Mouse (Mus musculus) intestine, embryonic 16.5 days (tissue): Measurements from ENCODE around the gene Tiprl. TPM values are rescaled to one million over a fixed set of nuclear protein-coding genes. Genes with fewer than 3 reads are reported as not detected.
A peak's percentile ranks its signal among the peaks of the same experiment; 100 is the strongest.

ENCODE experiments used
- ATAC-seq: fragments of 200-750 bp; cut with Nextera tagmentation; 2 replicates; pipeline ENCODE4 v1.8.0; 2017; ENCODE audit warnings: moderate TSS enrichment, moderate library complexity
- H3K27ac ChIP-seq: fragments of 300-500 bp; sonication (generic); 2 replicates; pipeline ENCODE4 v1.5.1; 2014; ENCODE audit warnings: mild to moderate bottlenecking, low read length
- H3K27me3 ChIP-seq: fragments of 300-500 bp; sonication (generic); replicated peaks from 2 replicates; pipeline ENCODE4 v1.6.1; 2014; ENCODE audit warnings: low read length, control low read depth, mixed read lengths; ENCODE audit not compliant: control insufficient read depth, insufficient read depth
- H3K36me3 ChIP-seq: fragments of 300-500 bp; sonication (generic); 2 replicates; pipeline ENCODE4 v1.6.1; 2014; ENCODE audit warnings: low read length, control low read depth; ENCODE audit not compliant: control insufficient read depth, insufficient read depth
- H3K4me1 ChIP-seq: fragments of 300-500 bp; sonication (generic); 2 replicates; pipeline ENCODE4 v1.6.1; 2014; ENCODE audit warnings: low read length, control low read depth, mixed read lengths; ENCODE audit not compliant: control insufficient read depth, insufficient read depth
- H3K4me2 ChIP-seq: fragments of 300-500 bp; sonication (generic); 2 replicates; pipeline ENCODE4 v1.6.1; 2014; ENCODE audit warnings: low read depth, low read length, control low read depth
- H3K4me3 ChIP-seq: fragments of 300-500 bp; sonication (generic); 2 replicates; pipeline ENCODE4 v1.5.1; 2014; ENCODE audit warnings: mild to moderate bottlenecking, low read length
- H3K9ac ChIP-seq: fragments of 300-500 bp; sonication (generic); 2 replicates; pipeline ENCODE4 v1.6.1; 2014; ENCODE audit warnings: low read depth, low read length
- H3K9me3 ChIP-seq: fragments of 300-500 bp; sonication (generic); 2 replicates; pipeline ENCODE4 v1.6.1; 2016; ENCODE audit warnings: low read length, control low read depth; ENCODE audit not compliant: control insufficient read depth
- WGBS: fragments of 180-500 bp; shearing (Covaris S2); extraction: QIAGEN DNeasy Blood & Tissue Kit; methylation state at CpG from one replicate; pipeline ENCODE4 v1.1.7; 2014; 5-methylcytosine and 5-hydroxymethylcytosine counted together
- polyA plus RNA-seq: library from polyadenylated mRNA; unstranded; fragments of >200 nt; fragmentation: Nextera tagmentation; extraction: Ambion mirVana; gene quantifications from 2 replicates; pipeline ENCODE4 v1.2.1, GENCODE M21; 2015

Gene Tiprl
- polyA plus RNA-seq, 1 experiment from 2014 or later = 83.9 TPM

DNA sequence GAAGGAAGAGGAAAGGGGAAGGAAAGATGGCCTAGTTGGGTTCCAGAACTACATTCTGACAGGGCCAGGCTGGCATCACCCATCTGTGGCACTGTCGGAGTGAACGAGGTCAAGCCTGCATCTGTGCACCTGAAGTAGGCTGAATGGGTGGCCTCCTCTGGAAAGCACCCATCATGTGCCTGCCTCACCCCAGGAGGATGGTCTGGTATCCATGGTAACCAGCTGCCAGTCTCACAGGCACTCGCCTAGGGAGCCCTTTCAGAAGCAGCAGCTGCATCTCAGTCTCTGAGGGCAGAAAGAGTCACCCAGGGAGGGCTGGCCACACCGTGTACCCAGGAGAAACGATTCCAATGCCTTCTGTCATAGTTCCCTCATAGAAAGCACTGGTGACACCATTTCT lies 49.4 kb downstream of the Tiprl start:
- no peak overlapping the region for H3K4me3 ChIP-seq
- no peak overlapping the region for H3K4me2 ChIP-seq
- H3K27ac ChIP-seq = no peak overlapping the region
- no peaks in the 10 kb centered on the region for H3K9me3 ChIP-seq
- ATAC-seq = no peak
- H3K36me3 ChIP-seq = no peaks in the 10 kb centered on the region
- H3K4me1 ChIP-seq = peaks cover 13% of the 10 kb centered on the region
- no peaks in the 10 kb centered on the region for H3K27me3 ChIP-seq
- no peak overlapping the region for H3K9ac ChIP-seq
- 72% methylated on average over 5 of the region's 5 CpGs for WGBS

DNA sequence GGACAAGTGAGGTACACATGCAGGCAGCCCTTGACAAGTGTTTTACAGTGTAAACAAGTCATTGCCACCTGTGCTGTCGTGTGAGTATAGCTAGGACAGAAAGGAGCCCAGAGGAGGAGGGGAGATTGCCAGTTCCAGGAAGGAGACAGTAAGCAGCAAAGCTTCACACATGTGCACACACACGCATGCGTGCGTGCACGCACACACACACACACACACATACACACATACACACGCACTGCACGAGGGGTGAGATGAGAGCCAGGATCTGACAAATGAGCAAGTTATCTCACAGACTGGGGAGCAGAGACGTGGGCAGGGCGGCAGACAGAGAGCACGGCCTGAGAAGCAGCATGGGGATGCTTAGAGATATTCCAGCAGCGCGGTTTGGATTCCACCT lies 50.3 kb downstream of the Tiprl start:
- Histone ChIP-seq H3K9ac (no peak overlapping the region), H3K4me2 (no peak overlapping the region), H3K27me3 (no peaks in the 10 kb centered on the region), H3K36me3 (no peaks in the 10 kb centered on the region), H3K4me1 (peaks cover 13% of the 10 kb centered on the region), H3K9me3 (no peaks in the 10 kb centered on the region), H3K4me3 (no peak overlapping the region), H3K27ac (no peak overlapping the region)
- 85% methylated on average over 12 of the region's 12 CpGs for WGBS
- no peak for ATAC-seq

DNA sequence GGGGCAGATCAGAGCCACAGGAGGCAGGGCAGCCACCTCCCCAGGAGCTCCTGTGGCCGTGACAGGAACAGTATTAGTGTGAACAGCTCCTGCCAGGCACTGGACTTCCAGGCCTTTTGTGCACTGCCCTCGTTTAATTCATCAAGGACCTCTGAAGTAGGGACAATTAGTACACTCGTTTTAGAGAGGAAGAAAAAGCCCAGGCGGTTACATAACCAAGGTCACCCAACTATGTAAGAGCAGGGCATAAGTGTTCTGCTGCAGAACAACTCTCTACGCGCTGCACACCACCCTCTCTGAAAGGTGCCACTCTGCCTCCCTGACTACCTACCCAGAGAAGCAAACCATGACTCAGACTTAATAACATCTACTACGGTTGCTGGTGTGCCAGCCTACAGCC lies 51.7 kb downstream of the Tiprl start:
- Histone ChIP-seq H3K9ac (no peak overlapping the region), H3K4me1 (peaks cover 13% of the 10 kb centered on the region), H3K4me3 (no peak overlapping the region), H3K27me3 (no peaks in the 10 kb centered on the region), H3K9me3 (no peaks in the 10 kb centered on the region), H3K4me2 (no peak overlapping the region), H3K36me3 (no peaks in the 10 kb centered on the region), H3K27ac (no peak overlapping the region)
- ATAC-seq = no peak
- WGBS = 78% methylated on average over 7 of the region's 7 CpGs

DNA sequence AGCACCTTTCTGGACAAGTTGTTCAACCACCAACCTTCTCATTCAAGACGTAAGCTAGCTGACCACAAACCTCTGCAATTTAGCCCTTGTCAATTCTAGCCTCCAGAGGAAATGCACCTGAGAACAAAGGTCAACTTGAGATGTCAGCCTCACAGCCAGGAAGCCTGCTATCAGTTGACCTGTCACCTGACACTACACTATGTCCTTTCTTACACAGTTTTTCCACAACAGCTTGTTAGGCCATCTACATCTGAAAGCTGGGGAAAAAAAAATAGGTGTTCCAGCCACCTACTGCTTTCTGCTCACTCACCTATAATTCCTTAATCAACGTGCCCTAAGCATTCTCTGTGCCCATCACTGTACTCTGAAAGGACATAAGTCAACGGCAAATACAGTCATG lies 52.6 kb downstream of the Tiprl start:
- H3K9me3 ChIP-seq = no peaks in the 10 kb centered on the region
- H3K4me1 ChIP-seq = peaks cover 8% of the 10 kb centered on the region
- no peak overlapping the region for H3K9ac ChIP-seq
- H3K4me2 ChIP-seq = no peak overlapping the region
- H3K27ac ChIP-seq = no peak overlapping the region
- H3K27me3 ChIP-seq = no peaks in the 10 kb centered on the region
- WGBS = 81% methylated on average over 3 of the region's 3 CpGs
- ATAC-seq = no peak
- H3K36me3 ChIP-seq = no peaks in the 10 kb centered on the region
- no peak overlapping the region for H3K4me3 ChIP-seq

DNA sequence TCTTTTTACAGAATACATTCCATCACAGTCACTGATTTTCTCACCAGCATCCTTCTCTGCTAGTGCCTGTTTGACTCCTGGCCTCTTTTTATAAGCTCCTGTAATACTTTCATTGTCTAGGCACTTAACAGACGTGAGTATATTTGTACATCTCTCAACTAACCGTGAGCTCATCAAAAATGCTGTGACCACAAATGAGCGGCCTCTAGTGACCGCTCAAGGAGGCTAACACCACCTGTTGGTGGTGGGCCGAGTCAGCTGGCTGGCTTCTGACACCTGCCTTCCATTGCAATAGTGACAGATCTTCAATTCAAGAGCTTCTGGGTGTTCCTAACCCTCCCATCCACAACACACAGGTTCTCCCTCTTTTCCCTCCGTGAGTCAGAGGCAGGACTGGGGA lies 53.4 kb downstream of the Tiprl start:
- WGBS = 71% methylated on average over 6 of the region's 6 CpGs
- H3K4me3 ChIP-seq = no peak overlapping the region
- peaks cover 3% of the 10 kb centered on the region; the same call in 1 of the 2 replicates for H3K4me1 ChIP-seq

DNA sequence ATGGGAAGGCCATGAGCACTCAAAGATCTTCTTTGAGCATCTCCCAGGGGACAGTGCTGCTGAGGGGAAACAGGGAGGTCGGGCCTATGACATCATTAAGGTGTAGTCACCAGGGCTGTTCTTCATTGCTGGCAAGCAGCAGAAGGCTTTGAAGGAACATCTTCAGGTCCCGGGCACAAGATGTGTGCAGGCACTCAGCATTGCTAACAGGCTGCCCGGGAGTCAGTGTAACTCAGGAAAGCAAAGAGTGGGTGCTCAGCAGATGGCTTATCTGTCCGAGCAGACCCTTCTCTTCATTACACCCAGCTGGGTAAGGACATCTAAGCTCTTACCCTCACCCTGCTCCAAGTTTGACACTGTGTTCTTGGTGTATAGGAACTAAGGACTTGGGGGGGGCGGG lies 57.5 kb downstream of the Tiprl start:
- no peak overlapping the region for H3K27ac ChIP-seq
- H3K4me1 ChIP-seq = peaks cover 2% of the 10 kb centered on the region; the same call in 1 of the 2 replicates
- no peak overlapping the region for H3K9ac ChIP-seq
- 81% methylated on average over 5 of the region's 5 CpGs for WGBS
- H3K4me2 ChIP-seq = no peak overlapping the region
- no peaks in the 10 kb centered on the region for H3K36me3 ChIP-seq
- no peak for ATAC-seq
- H3K9me3 ChIP-seq = no peaks in the 10 kb centered on the region
- no peaks in the 10 kb centered on the region for H3K27me3 ChIP-seq
- H3K4me3 ChIP-seq = no peak overlapping the region

More for the DNA sequence above, 53.4 kb downstream of the Tiprl start:
- no peaks in the 10 kb centered on the region for H3K36me3 ChIP-seq
- no peaks in the 10 kb centered on the region for H3K9me3 ChIP-seq
- no peaks in the 10 kb centered on the region for H3K27me3 ChIP-seq
- no peak for ATAC-seq
- no peak overlapping the region for H3K4me2 ChIP-seq
- H3K9ac ChIP-seq = no peak overlapping the region
- no peak overlapping the region for H3K27ac ChIP-seq

DNA sequence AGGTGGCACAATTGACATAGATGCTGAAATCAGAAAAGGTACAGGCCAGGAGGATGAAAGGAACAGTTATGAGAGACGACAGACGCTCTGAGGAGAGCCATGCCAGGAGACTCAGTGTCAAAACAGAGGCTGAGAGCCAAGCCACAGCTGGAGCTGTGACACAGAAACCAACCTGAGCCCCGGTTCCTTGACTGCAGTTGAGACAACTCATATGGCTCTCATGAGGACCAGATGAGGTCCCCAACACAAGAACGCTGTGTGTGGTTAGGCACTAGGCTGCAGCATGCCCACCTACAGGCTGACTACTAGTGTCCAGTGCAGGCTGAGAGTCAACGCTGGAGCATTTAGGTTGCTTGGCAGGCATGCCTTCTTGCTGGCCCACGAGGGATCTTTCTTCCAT lies 58.7 kb downstream of the Tiprl start:
- Histone ChIP-seq H3K4me3 (no peak overlapping the region), H3K4me2 (no peak overlapping the region), H3K36me3 (no peaks in the 10 kb centered on the region), H3K9ac (no peak overlapping the region), H3K4me1 (no peaks in the 10 kb centered on the region), H3K27me3 (no peaks in the 10 kb centered on the region), H3K9me3 (no peaks in the 10 kb centered on the region), H3K27ac (no peak overlapping the region)
- ATAC-seq = no peak
- 60% methylated on average over 6 of the region's 6 CpGs for WGBS

DNA sequence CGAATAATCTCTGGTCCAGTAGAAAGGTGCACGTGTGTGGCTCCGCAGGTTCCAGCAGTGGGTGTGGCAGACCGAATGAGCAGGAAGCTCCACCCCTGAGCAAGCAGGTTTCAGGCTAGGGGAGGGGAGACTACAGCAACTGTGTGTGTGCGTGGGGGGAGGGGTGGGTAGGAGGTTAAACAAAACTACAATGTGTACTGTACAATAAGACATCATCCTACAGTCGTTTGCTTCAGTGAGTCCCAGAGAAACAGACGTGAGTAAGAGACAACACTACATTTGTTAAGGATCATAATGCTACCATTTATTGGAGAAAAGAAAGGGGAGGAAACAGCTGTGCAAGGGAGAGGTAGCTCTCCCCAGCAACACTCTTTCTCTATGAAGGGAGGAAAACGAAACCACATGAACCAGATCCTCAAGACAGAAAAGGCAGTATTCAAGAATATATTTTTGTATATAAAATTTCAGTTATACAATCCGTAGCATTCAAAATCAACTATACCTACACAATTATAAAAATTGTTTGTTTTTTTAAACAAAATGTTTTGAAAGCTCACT lies 62.7 kb downstream of the Tiprl start:
- no peak overlapping the region for H3K4me3 ChIP-seq
- peak; percentile 31; the same call in 1 of the 2 replicates for ATAC-seq
- H3K4me1 ChIP-seq = no peaks in the 10 kb centered on the region
- no peaks in the 10 kb centered on the region for H3K27me3 ChIP-seq
- no peaks in the 10 kb centered on the region for H3K9me3 ChIP-seq
- no peak overlapping the region for H3K4me2 ChIP-seq
- no peak overlapping the region for H3K9ac ChIP-seq
- no peak overlapping the region for H3K27ac ChIP-seq
- WGBS = 57% methylated on average over 9 of the region's 9 CpGs
- no peaks in the 10 kb centered on the region for H3K36me3 ChIP-seq

DNA sequence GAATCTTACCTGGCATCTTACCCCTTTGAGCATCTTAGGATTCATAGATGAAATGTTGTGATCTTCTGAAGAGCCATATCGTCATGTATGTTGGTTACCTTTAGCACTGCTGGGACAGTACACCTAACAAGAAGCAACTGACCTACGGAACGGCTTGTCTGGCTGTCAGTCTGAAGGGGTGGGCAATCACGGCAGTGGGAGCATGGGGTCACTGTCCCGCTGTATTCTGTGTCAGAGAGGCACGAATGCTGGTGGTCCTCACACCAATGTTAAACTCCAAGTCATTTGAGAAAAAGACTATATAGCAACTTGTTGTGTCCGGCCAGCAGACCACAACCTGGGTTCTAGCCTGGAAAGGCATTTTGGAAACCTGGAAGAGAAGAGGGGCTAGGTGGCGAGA lies 65.5 kb downstream of the Tiprl start:
- Histone ChIP-seq H3K36me3 (no peaks in the 10 kb centered on the region), H3K9me3 (no peaks in the 10 kb centered on the region), H3K4me2 (no peak overlapping the region), H3K4me3 (no peak overlapping the region), H3K4me1 (no peaks in the 10 kb centered on the region), H3K9ac (no peak overlapping the region), H3K27me3 (no peaks in the 10 kb centered on the region), H3K27ac (no peak overlapping the region)
- 87% methylated on average over 7 of the region's 8 CpGs for WGBS
- ATAC-seq = no peak

DNA sequence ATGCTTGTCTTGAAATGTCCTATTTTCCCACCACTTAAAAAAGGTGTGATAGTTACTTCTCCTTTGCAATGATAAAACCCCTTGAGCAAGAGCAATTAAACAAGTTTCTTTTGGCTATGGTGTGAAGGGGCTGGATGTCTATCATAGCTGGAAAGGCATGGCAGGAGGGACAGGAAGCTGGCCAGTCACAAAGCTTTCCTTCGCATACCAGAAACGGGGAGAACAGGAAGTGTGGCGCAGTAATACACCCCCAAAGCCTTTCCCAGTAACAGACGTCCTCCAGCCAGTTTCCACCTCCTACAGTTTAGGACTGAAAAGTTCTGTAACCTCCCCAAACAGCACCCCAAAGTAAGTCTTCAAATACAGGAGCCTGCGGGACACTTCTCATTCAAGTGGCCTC lies 66.6 kb downstream of the Tiprl start:
- 76% methylated on average over 5 of the region's 5 CpGs for WGBS
- H3K27me3 ChIP-seq = no peaks in the 10 kb centered on the region
- ATAC-seq = no peak
- H3K36me3 ChIP-seq = no peaks in the 10 kb centered on the region
- no peak overlapping the region for H3K4me2 ChIP-seq
- no peak overlapping the region for H3K27ac ChIP-seq
- H3K9me3 ChIP-seq = 0 out of 2 replicates have a peak, but pooled peaks cover 3% of the 10 kb centered on the region
- H3K4me1 ChIP-seq = no peaks in the 10 kb centered on the region
- H3K4me3 ChIP-seq = no peak overlapping the region
- no peak overlapping the region for H3K9ac ChIP-seq
